Mouse (Mus musculus): ENCODE measurements around the gene Ikzf5.

GRCm38 (mm10) chr7:131370648-131371469 lies 39.5 kb downstream of the Ikzf5 start, which contains the start of gene Pstk:
- TF ChIP-seq CTCF (IDR thresholded peaks at IDR 0.05; ENCODE audit: borderline replicate concordance, insufficient read depth, low read depth, low read length) (peak; percentile 92), POLR2A (IDR thresholded peaks at IDR 0.05; ENCODE audit: borderline replicate concordance, insufficient read depth, low read length) (peak; percentile 95)
